ENCODE assay signal across 10 mouse cellular contexts in genomic region chr9:53302415-53302814, GRCm38 (mm10). TPM values are rescaled to one million over a fixed set of nuclear protein-coding genes. Genes with fewer than 3 reads are reported as not detected.
DNase-seq lines count a peak whose midpoint lies in the region; ATAC-seq and TF ChIP-seq lines count a peak whose summit lies in the region.
"Had no signal": no experiment of that assay in that cellular context is flagged by ENCODE, and none has a peak within 500 bp of the region (broad histone marks: within the 10 kb centered on the region; RNA-seq: fewer than 3 reads in every experiment).

No protein-coding gene starts in this region.

- H3K36me3 ChIP-seq in heart, embryonic 13.5 days: no peaks in the 10 kb centered on the region
- no peaks in the 10 kb centered on the region for H3K36me3 ChIP-seq in lung, embryonic 15.5 days
- no peaks in the 10 kb centered on the region for H3K36me3 ChIP-seq in hindbrain, embryonic 15.5 days
- no peaks in the 10 kb centered on the region for H3K36me3 ChIP-seq in small intestine, adult 2 months (ENCODE audit: control insufficient read depth, insufficient read depth, low read length)

- H3K4me3 ChIP-seq in heart, embryonic 13.5 days: peak overlapping the region; percentile 57
- H3K4me3 ChIP-seq in lung, embryonic 15.5 days: peak overlapping the region; percentile 44
- no peak overlapping the region for H3K4me3 ChIP-seq in hindbrain, embryonic 15.5 days
- peak overlapping the region; percentile 62 for H3K4me3 ChIP-seq in small intestine, adult 2 months (ENCODE audit: low read depth, low read length)

- H3K27me3 ChIP-seq in heart, embryonic 13.5 days (replicated peaks): peaks cover 27% of the 10 kb centered on the region
- H3K27me3 ChIP-seq in lung, embryonic 15.5 days: no peaks in the 10 kb centered on the region
- peaks cover 9% of the 10 kb centered on the region; the same call in 1 of the 2 replicates for H3K27me3 ChIP-seq in hindbrain, embryonic 15.5 days
- H3K27me3 ChIP-seq in small intestine, adult 2 months (ENCODE audit: control insufficient read depth, insufficient read depth, low read length): no peaks in the 10 kb centered on the region
- H3K27me3 ChIP-seq: CH12.LX had no signal

- no peak overlapping the region for H3K27ac ChIP-seq in heart, embryonic 13.5 days (replicated peaks)
- H3K27ac ChIP-seq in lung, embryonic 15.5 days: peak overlapping the region; percentile 77
- no peak overlapping the region for H3K27ac ChIP-seq in hindbrain, embryonic 15.5 days (replicated peaks)
- peak overlapping the region; percentile 38; the same call in 1 of the 2 replicates for H3K27ac ChIP-seq in small intestine, adult 2 months (ENCODE audit: insufficient read depth, low read depth, low read length)

- no peak for TF ChIP-seq POLR2A in small intestine, adult 2 months (IDR thresholded peaks at IDR 0.05; ENCODE audit: low read depth, low read length)

- ATAC-seq in heart, embryonic 13.5 days (ENCODE audit: extremely low read depth, insufficient number of reproducible peaks, low FRiP score, low TSS enrichment): no peak
- ATAC-seq in lung, embryonic 15.5 days (ENCODE audit: borderline replicate concordance, extremely low read depth, low FRiP score, low TSS enrichment): no peak
- no peak for ATAC-seq in hindbrain, embryonic 15.5 days (ENCODE audit: low FRiP score, low read depth)

- WGBS in heart, embryonic 13.5 days: 48% methylated on average over 5 of the region's 5 CpGs
- 41% methylated on average over 5 of the region's 5 CpGs for WGBS in lung, embryonic 15.5 days
- WGBS in hindbrain, embryonic 15.5 days: 69% methylated on average over 5 of the region's 5 CpGs
- WGBS in small intestine, adult 2 months: 25% methylated on average over 5 of the region's 5 CpGs

- no peak for DNase-seq in heart, adult 9 months (ENCODE audit: low spot score in 2 of 2)
- DNase-seq in lung, postnatal 25 days (ENCODE audit: low spot score): no peak
- DNase-seq in gastrocnemius, postnatal 36 days: no peak
- no peak for DNase-seq in cerebellum, postnatal 4 days (ENCODE audit: low spot score in 2 of 2)
- DNase-seq: liver had no signal

- intact Hi-C loops in gastrocnemius, postnatal 36 days (cut with DNase I): no loop called here

- peak overlapping the region; percentile 76; the same call in 1 of the 2 replicates for H3K9ac ChIP-seq in heart, embryonic 13.5 days
- H3K9ac ChIP-seq in lung, embryonic 15.5 days: peak overlapping the region; percentile 46
- no peak overlapping the region for H3K9ac ChIP-seq in hindbrain, embryonic 15.5 days

- peaks cover 15% of the 10 kb centered on the region; the same call in 1 of the 2 replicates for H3K4me1 ChIP-seq in heart, embryonic 13.5 days
- H3K4me1 ChIP-seq in lung, embryonic 15.5 days: peaks cover 14% of the 10 kb centered on the region
- H3K4me1 ChIP-seq in hindbrain, embryonic 15.5 days (replicated peaks): peaks cover 12% of the 10 kb centered on the region
- peaks cover 5% of the 10 kb centered on the region; the same call in 1 of the 2 replicates for H3K4me1 ChIP-seq in small intestine, adult 2 months (ENCODE audit: control insufficient read depth, insufficient read depth, insufficient read length, low read length)

- H3K4me2 ChIP-seq in heart, embryonic 13.5 days: peak overlapping the region; percentile 93
- peak overlapping the region; percentile 69 for H3K4me2 ChIP-seq in lung, embryonic 15.5 days
- H3K4me2 ChIP-seq in hindbrain, embryonic 15.5 days: peak overlapping the region; percentile 98

- TF ChIP-seq CTCF in small intestine, adult 2 months (IDR thresholded peaks at IDR 0.05; ENCODE audit: extremely low read depth, insufficient read length, insufficient replicate concordance, low read depth, low read length): no peak

- no peaks in the 10 kb centered on the region for H3K9me3 ChIP-seq in heart, embryonic 13.5 days
- H3K9me3 ChIP-seq in lung, embryonic 15.5 days: no peaks in the 10 kb centered on the region
- no peaks in the 10 kb centered on the region for H3K9me3 ChIP-seq in hindbrain, embryonic 15.5 days

RNA-seq across cellular contexts. Expression of gene Exph5, which starts 0.9 kb away (rescaled TPM):
- 0.23 and 0.51 TPM in 2 replicates for polyA plus RNA-seq in heart, embryonic 13.5 days (2015; fragmentation: Nextera tagmentation; extraction: Ambion mirVana)
- 5.8 and 7.0 TPM in 2 replicates for polyA plus RNA-seq in lung, embryonic 15.5 days (2015; fragmentation: Nextera tagmentation; extraction: Ambion mirVana)
- 0.34 and 0.35 TPM in 2 replicates for polyA plus RNA-seq in hindbrain, embryonic 15.5 days (2015; fragmentation: Nextera tagmentation; extraction: Ambion mirVana)
- 1.3 and 2.6 TPM in 2 replicates for polyA plus RNA-seq in small intestine, adult 2 months (2012; rRNA removed)
- total RNA-seq in gastrocnemius, postnatal 36 days (2021): 1 to 10 TPM in 1 of 2 experiments, under 1 TPM in 1; 0.42 to 1.6 TPM
- total RNA-seq: CH12.LX had no signal

RNA-seq across cellular contexts. Expression of gene Ddx10, which starts 54.6 kb away (rescaled TPM):
- polyA plus RNA-seq in heart, embryonic 13.5 days (2015; fragmentation: Nextera tagmentation; extraction: Ambion mirVana): 16.9 and 17.0 TPM in 2 replicates
- polyA plus RNA-seq in lung, embryonic 15.5 days (2015; fragmentation: Nextera tagmentation; extraction: Ambion mirVana): 26.1 and 29.1 TPM in 2 replicates
- 22.8 and 24.1 TPM in 2 replicates for polyA plus RNA-seq in hindbrain, embryonic 15.5 days (2015; fragmentation: Nextera tagmentation; extraction: Ambion mirVana)
- 0.15 and 0.39 TPM in 2 replicates for polyA plus RNA-seq in small intestine, adult 2 months (2012; rRNA removed)
- total RNA-seq in gastrocnemius, postnatal 36 days (2021): 10 to 100 TPM in 1 of 2 experiments, 1 to 10 TPM in 1; 7.7 to 10.6 TPM

Comparison
In these comparisons a context has a peak if more than half of its experiments do, and no peak if none do; other contexts are left out.
1. H3K27ac ChIP-seq: peak in lung, embryonic 15.5 days (single experiment) and small intestine, adult 2 months (single experiment); none in heart, embryonic 13.5 days (single experiment) and hindbrain, embryonic 15.5 days (single experiment).
2. RNA of gene Ddx10, which starts 54.6 kb away (polyA plus RNA-seq): 26.1 to 29.1 TPM in lung, embryonic 15.5 days, 22.8 to 24.1 TPM in hindbrain, embryonic 15.5 days and 16.9 to 17.0 TPM in heart, embryonic 13.5 days; 0.15 to 0.39 TPM in small intestine, adult 2 months; every median in the first group is over 10 times any median in the second.
3. Peak in every context shown above with its lines, with median percentiles within 50 percentile points of each other: H3K4me2 ChIP-seq.